Mouse (Mus musculus) bone marrow, adult 2 months (tissue): Measurements from ENCODE around the gene Olfr96.

Experiments
- CTCF ChIP-seq: fragments of 200-500 bp; IDR thresholded peaks from 2 replicates; pipeline ENCODE4 v1.5.1; 2011; ENCODE audit warnings: low read length, control low read depth; ENCODE audit not compliant: control insufficient read depth, insufficient read depth
- POLR2A ChIP-seq: fragments of 200-500 bp; IDR thresholded peaks from 2 replicates; pipeline ENCODE4 v1.6.1; 2011; ENCODE audit warnings: low read depth, mild to moderate bottlenecking, control low read depth, low read length, borderline replicate concordance; ENCODE audit not compliant: control insufficient read depth

- no peak for TF ChIP-seq CTCF
- no peak for TF ChIP-seq POLR2A
Observed at GRCm38 (mm10) chr17:37185474-37185873, 34.5 kb upstream of the Olfr96 start.
